Mouse (Mus musculus): ENCODE measurements at regions not wholly inside any gene's neighbourhood (a gene's known extent, or its start where the extent isn't known, plus 50 kb on each side); places are given as distances from the start of the nearest gene placed in this dataset.
A peak's percentile ranks its signal among the peaks of the same experiment; 100 is the strongest.

DNA sequence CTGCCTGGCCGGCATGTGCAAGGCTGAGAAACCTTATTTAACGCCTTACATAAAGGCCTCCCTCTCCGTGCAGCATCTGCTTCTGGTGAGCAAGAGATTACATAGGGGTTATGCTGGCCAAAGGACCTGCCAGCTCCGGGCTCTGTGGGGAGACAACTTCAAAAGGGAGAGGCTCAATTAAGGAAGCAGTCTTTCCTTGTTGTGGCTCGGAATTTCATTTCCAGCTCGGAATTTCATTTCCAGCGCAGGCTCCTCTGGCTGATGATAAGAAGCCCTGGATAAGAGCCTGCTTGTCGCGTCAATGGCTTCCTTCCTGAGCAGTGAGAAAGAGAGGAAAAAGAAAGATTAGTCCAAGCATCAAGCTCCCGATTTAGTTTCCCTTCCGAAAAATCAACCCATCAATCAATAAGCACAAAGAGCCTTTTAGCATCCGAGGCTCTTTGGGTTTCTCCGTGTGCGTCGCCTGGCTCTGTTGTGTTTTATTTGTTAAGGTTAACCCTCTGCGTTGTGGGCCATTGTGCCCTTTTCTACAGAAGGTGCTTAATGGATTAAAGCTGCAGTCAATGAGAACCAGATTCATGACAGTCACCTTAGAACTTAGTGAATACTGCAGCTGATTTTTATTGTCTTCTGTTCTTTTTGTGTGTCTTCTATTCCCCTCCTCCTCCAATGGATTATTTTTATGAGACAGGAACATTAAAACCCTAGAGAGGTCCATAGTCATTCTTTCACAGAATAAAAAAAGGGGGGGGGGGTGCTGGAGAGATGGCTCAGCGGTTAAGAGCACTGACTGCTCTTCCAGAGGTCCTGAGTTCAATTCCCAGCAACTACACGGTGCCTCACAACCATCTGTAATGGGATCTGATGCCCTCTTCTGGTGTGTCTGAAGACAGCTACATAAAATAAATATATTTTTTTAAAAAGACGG, 218.3 kb downstream of the Myo1b start:
- peak; percentile 4 for DNase-seq (ENCODE audit: low spot score)

DNA sequence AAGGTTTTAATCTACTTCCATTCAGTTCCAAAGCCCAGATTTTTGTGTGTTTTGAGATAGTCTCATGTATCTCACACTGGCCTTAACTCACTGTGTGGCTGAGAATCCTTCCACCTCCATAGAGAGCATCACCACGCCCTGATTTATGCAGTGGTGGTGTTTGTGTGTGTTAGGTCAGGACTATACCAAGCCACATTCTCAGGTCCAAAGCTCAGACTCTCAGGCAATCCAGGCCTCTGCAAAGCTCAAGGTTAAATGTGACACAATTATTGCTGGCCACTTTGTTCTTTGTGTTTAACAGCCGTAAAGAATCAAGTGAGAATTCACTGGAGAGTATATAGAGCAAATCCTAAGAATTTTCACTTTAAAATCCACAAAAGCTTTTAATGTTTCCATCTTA, 218.2 kb upstream of the Nabp1 start:
- no peak for DNase-seq (ENCODE audit: low spot score)

DNA sequence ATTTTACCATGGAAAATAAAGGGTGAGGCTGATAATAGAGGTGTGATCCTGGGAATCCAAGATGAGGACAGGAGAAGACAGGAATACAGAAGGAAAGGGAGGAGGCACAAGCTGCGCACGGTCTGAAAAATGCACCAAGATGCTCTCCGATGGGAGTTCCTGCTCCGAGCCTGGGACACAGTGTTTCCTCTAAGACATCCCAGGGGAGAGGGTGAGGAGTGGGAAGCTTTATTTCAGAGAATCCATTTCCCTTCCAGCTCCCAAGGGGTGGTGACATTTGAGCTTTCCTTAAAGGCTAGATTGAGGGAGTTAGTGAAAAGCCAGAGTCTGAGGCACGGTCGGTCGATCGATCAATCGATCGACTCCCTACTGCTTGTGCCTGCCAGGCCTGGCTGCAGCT, 212.7 kb upstream of the Nabp1 start:
- no peak for DNase-seq (ENCODE audit: low spot score)

DNA sequence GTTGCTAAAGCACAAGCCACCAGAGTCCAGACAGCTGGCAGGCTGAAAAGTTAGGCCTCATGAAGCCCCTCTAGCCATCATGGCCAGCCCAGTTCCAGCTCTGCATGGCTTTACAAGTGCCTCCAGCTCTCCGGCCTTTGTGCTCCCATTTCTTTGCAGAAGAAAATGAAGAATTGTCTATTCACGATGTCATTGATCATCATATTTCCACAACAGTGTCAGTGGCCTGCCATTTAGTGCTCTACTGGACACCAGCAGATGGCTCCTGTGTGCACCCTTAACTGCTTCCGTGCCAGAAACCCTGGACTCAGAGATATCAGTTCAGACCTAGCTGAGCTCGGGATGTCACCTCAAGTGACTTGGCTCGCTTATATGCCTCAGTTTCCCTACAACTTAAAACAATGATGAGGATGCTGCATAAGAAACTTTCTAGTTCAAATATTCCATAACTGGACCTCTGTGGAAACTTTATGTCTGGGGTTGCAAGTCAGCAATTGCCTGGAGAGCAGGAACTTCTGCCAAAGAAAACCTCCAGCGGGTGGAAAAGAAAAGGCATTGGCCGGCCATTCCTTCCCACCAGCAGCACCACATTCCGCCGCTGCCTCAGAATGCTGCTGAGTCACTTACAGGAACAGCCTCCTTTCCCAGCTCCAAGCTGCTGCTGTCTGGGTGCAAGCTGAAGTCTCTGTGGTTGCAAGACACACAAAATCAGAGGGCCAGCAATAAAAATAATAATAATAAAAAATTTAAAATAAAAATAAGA, 211.4 kb upstream of the Nabp1 start:
- peak; percentile 56 for DNase-seq (ENCODE audit: low spot score)

DNA sequence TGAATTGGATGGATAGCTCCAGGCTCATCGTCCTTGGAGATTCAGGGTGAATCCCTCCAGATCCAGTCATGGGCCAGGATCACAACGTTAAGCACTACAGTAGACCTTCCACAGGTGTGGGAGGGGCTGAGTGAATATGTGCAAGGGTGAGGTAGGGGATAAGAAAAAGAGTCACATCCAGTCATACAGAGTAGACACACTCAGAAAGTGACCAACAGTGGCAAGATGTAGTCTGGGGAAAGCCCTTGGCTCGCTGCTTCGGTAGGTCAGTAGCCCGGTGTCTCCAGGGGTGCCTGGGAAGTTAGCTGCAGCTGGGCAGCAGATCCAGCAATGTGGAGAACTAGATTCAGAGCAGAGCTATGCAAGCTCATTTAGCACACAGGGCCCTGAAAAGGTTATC, 210.7 kb upstream of the Nabp1 start:
- no peak for DNase-seq (ENCODE audit: low spot score)

DNA sequence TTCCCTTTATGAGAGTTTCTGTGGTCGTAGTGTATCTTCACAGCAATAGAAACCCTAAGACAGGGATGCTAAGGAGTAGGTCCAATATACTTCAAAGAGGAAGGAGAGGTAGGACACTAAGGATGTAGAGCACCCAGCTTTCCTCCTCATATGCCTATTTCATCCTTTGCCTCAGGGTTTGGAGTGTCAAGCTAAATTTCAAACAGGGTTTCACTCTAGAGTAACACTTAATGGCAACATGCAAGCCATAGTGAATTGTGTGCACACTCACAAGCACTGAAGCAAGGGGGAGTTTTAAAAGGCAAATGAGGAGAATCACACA, 210.0 kb upstream of the Nabp1 start:
- DNase-seq (ENCODE audit: low spot score) = no peak

DNA sequence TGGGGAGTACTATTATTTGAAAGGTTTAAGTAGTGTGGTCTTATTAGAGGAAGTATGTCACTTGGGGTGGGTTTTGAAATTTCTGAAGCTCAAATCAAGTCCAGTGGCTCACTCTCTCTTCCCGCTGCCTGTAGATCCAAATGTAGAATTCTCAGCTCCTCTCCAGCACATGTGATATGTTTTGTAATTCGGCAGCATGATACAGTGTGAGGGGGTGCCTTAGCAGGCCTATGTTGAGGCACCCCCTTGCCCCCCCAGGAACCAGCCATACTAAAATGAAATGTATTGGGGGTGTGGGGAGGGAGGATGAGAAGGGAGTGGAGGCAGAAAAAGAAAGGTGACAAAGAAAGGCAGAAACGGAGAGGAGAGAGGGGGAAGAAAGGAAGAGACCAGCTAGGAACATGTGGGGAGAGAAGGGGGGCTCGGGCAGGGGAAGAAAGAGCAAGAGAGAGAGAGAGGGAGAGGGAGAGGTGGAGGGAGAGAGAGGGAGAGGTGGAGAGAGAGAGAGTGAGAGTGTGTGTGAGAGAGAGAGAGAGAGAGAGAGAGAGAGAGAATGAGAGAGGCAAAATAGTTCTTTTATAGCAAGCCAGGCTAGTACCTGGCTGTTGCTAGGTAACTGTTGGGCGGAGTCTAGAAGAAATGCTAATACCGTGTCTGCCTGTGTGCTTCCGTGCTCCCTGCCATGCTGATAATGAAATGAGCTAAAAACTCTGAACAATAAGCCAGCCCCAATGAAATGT, 209.4 kb upstream of the Nabp1 start:
- no peak for DNase-seq (ENCODE audit: low spot score)

DNA sequence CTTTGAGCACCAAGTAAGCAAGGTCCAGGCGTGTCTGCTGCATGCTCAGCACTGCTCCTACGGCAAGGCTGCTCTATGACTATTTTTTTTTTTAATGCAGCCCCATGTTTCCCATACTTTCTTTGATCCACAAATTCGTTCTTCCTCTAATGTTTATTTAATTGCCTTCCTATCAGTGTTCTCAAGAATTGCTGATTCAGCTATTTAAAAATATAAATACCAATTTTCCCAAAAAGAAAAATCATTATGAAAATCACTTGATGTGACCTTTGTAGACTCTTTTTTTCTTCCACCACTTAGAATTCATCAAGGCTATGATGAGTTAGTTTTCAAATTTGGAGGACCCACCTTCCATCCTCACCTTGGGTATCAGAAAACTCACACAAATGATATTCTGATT, 208.5 kb upstream of the Nabp1 start:
- DNase-seq (ENCODE audit: low spot score) = no peak

DNA sequence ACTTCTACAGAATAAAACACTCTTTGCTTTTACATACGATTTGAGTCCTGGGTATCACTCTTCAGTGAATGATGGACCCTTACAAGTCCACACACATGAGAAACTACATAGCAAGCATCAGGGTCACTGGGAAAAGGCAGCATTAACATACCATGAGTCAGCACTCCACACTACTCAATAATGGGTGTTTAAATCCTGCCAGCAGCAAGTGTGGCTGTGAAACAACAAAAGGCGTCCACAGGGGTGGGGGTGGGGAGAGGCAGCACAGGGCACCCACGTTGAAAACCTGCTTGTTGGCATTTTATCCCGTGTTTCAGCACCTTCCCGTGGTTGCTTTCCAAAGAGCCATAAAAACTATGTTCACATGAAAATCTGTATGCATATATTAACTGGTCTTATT, 204.0 kb upstream of the Nabp1 start:
- DNase-seq (ENCODE audit: low spot score) = no peak

DNA sequence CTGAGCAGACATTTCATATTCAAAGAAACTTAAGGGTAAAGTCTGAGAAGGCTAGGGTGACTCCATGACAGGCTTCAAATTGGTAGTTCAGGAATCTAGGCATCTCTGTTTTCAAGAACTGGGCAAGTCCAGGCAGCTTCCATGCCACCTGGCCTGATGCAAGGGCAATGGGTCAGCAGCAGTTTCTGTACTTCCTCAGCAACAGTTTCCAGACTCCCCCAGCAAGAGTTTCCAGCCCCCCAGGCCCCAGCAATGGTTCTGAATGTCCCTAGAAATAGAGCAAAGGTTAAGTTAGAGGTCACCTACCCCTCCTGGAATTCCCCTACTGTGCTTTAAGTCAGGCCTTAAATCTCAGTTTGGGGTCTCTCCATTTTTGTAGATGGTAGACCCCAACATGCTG, 203.6 kb upstream of the Nabp1 start:
- DNase-seq (ENCODE audit: low spot score) = no peak

DNA sequence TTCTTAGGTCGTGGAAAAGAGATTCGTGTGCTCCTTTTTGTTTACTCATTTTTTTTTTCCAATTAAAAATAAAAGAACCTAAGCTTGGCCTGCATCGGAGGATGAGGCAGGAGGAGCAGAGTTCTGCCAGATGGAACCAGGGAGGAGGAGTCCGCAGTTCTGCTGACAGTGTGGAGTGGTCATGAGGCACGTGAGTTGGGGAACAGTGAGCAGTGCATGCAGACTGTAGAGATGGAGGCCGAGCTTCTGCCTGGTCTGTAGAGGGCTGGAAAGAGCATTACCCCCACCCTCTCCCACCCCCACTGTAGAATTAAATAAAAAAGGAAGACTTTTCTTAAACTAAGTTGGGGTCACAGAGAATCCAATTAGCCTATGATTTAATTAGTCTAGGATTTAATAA, 202.5 kb upstream of the Nabp1 start:
- no peak for DNase-seq (ENCODE audit: low spot score)

DNA sequence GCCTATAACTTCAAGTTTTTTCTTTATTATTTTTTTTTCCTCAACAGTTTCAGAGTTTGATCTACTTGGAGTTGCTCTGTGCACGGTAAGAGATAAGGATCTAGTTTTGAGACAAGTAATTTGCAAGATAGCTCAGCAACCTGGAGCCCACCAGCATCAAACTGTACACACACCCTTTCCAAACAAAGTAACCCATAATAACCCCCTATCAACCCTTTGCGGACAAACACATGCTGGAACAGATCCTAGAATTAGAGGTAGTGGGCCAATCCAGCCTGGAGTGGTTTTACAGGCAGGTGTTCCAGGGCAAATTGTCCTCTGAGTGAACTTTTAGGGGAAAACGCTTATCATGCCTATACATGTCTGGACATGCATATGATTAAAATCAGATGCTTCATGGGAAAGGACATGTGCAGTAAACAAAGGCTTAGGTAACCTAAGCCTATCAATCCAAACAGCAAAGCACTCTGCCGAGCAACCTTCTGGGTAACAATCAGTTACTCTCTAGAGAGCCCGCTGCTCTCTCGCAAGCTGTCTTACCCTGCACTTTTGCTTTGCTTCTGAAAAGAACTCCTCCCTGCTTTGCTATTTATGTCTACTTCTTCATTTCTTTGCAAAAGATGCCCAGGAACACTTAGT, 200.2 kb upstream of the Nabp1 start:
- DNase-seq (ENCODE audit: low spot score) = peak; percentile 33

DNA sequence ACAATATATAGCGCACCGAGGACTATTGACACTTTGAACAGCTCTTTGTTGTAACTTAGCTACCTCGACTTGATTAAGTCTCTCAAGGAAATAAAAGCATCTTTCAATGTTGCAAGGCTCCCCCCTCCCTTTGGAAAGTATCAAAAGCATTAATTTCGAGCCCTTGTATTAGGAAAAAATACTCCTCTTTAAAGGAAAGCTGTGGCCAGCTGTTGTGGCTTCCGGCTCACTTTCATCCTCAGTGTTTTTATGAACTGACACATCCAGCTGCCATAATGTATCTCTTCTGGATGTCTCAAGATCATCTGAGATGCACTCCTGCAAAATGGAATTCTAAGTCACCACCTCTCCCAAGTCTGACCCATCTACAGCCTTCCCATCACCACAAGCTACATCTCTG, 199.6 kb upstream of the Nabp1 start:
- DNase-seq (ENCODE audit: low spot score) = no peak

DNA sequence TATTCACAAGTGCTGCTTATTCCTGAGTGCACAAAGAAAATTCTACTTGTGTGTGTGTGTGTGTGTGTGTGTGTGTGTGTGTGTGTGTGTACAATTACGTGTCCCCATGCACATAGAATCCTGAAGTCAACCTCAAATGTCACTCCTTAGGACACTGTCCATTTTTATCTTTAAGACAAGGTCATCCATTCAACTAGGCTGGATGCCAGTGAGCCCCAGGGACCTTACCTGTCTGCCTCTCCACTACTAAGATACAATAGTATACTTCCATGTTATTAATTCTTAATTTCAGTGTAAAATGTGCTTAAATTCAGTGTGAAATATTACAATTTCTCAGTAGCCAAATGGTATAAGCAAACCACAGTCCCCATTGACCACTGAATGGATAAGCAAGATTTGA, 193.5 kb upstream of the Nabp1 start:
- DNase-seq (ENCODE audit: low spot score) = no peak

DNA sequence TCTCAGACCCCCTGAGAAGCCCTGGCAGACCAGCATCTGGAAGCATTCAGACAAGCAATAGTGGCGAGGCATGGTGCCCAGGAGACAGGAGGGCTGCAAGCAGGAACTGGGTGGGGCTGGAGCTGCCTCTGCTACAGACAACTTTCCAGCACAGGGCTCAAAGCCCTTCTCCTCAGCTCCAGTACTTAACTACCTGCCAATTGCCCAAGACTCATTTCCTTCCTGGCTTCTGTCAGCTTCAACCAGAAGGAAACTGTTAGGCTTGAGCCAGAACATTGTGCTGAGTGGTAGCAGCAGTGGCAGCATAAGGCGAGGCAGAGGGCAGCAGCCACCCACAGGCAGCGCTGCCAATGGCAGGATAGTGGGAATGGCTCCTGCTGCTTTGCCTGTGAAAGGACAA, 193.1 kb upstream of the Nabp1 start:
- no peak for DNase-seq (ENCODE audit: low spot score)

DNA sequence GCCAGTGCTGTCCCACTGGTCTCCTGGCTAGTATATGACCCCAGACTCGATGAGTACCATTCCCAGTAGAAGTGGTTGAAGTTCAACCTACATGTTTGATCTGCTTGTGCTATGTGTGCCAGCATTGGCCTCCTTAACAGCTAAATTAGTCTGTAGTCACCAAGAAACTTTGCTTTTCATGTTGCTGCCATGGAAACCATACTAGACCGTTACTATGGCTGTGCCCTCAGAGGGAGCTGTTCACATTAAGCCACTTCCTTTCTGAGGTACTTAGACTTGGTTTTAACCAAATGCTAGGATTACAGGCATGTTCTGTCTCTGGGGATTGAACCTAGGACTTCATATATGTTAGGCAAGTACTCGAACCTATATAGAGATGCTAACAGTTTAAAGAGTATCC, 191.8 kb upstream of the Nabp1 start:
- DNase-seq (ENCODE audit: low spot score) = no peak

DNA sequence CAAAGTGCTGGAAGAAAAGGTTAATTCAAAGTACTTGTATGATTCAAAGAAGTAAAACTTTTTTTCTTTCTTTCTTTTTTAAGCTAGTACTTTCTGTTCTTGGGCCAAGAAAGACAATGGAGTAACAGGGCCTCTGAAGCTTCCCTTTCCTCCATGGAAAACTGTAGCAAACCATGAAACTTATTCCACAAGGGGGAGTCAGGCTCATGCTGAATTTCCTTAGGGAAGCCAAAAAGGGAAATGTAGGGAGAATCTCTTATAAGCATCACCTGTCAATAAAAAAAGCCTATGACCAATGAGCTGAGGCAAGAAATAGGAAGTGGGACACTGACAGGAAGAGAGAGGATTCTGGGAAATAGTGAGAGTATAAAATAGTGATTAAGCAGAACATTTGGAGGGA, 190.7 kb upstream of the Nabp1 start:
- DNase-seq (ENCODE audit: low spot score) = no peak

DNA sequence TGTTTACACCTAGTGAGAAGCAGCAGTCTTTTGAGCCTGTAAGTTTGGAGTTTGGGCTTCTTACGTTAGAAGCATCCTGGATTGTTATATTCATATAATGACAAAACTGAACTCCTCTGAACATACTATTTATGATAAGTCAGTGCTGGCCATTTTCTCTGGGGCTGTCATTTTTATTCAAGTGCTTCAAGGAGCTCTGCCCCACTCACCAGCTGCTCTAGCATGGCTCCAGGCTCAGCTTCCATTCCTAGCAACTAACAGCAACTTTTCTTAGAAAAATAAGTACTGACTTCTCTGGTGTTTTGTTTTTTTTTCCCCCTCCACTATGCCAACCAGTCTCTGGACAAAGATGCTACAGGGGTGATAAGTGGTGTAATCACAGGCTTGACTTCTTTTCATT, 182.3 kb upstream of the Nabp1 start:
- no peak for DNase-seq (ENCODE audit: low spot score)

DNA sequence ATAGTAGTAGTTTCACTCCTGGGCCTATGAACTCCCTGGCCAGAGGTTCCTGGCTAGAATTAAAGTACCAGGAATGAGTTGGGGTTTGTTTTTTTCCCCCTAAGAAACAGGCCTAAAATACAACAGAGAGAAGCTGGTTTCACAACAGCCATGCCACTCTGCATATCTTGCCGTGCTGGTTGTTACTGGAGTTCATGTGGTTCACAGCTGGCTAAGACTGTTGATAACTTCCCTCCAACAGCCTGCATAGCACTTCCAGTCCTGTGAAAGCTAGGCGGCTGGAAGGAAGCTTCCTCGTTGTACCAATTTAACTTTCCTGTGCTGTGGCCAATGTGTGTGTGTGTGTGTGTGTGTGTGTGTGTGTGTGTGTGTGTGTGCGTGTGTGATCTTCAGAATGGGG, 179.0 kb upstream of the Nabp1 start:
- no peak for DNase-seq (ENCODE audit: low spot score)

DNA sequence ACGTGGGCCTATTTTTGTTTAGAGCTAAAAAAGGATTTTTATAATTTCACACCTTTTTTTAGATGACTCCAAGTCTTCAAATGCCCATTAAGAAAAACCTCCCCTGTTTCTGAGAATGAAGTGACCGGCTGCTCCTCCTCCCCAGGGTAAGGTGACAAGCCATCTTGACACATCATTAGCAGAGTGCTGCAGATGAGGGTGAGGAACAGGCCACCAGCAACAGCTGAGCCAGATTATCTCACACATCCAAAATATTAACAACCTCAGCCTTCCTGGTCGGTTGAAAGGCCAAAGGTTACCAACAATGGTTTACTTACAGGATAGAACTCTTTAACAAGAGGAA, 172.4 kb upstream of the Nabp1 start:
- no peak for DNase-seq (ENCODE audit: low spot score)

DNA sequence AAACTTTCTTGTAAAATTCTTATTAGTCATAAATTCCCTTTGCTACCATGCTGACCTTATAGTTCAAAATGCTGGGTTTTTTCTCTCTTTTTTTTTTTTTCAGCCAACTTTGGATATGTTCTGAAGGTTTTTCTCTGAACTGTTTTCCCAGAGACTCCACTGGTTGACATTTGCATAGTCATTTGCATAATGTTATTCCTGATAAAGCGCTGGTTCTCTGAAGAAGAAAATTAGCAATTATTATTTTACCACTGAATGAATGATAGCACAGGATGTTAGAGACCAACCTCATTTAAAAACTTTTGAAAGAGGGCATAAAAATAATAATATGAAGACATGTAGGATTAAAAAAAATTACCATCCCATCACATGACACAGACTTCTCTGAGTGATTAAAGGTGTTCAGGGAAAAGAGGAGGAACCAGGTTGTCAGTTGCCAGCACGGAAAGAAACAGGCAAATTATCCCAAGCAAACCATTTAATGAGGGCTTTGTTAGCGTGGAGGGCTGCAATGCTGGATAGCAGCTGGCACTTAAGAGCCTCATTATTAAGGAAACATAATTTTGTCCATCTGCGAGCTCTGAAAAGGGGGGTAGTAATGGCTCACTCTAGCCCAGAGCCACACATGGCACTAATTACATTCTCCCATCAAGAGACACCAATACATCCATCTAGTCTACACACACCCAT, 171.9 kb upstream of the Nabp1 start:
- no peak for DNase-seq (ENCODE audit: low spot score)

DNA sequence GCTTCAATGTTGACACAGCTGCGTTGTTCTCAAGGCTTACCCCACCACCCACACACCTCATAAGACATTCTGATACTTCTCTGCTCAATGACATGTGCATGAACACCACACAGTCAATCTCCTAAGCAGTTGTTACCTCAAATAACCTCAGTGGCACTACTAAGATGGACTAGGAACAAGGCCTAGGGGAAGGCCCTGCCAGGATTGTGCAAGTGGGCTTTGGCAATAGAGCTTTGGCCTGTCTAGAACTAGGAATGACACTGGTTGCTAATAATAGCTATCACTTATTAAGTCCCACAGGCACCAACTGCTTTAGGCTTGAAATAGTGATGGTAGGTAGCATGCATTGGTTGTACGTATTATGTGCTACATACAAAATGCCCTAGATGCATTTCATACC, 169.7 kb upstream of the Nabp1 start:
- DNase-seq (ENCODE audit: low spot score) = no peak

All from urinary bladder, postnatal 14 days (tissue).